Mouse (Mus musculus) gastrocnemius, postnatal 14 days (tissue): ENCODE results near the gene Irak4. TPM values are rescaled to one million over a fixed set of nuclear protein-coding genes. Genes with fewer than 3 reads are reported as not detected.

ENCODE experiments used
- DNase-seq: peaks from one replicate; pipeline ENCODE4 v3.0.0; 2021; ENCODE audit warnings: mixed read lengths
- intact Hi-C: fragments of 180-260 bp; cut with DNase I; formaldehyde crosslinking; loops from one replicate; pipeline ENCODE4 v1.15.1; 2025; ENCODE audit warnings: low total_unique reads
- total RNA-seq, 2 experiments: library from RNA; stranded (reverse); gene quantifications; 2 replicates each; pipeline ENCODE4 v1.2.3; 2021

Gene Irak4
- total RNA-seq, 2 experiments from 2014 or later, result 2.9 to 3.7 TPM

DNA sequence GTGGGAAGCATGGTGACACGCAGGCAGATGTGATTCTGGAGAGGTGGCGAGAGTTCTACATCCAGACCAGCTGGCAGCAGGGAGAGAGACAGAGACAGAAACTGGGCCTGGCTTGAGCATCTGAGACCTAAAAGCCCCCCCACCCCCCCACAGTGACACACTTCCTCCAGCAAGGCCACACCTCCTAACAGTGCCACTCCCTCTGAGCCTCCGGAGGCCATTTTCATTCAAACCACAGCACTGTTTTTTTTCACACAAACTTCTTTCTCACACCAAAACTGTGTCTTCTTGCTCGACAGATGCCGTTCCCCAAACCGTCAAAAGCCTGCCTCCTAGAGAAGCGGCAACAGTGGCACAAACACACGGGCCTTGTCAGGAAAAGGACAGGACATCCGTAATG is 10.1 kb downstream of the Irak4 start:
- DNase-seq, result no peak
- intact Hi-C loops, result loop anchor here (5.0 kb wide), 1 partner anchor 109 kb away; no protein-coding TSS in a partner anchor

DNA sequence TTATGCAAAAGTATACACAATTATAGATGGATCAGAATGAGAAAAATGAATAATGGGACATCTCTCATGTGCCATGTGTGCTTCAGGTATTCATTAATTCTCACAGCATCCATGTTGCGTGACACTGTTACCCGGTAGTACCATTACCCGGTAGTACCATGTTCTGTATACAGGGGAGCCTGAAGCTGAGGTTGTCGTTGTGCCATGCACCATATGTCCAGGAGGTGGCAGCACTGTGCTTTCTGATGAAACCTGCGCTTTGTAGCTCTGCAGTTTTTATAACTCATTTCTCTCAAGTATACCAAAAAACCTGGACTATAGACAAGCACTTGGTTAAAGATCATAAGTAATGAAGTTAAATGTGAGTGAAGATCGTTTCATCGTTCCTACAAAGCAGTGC is 14.0 kb downstream of the Irak4 start:
- peak; percentile 79 for DNase-seq

DNA sequence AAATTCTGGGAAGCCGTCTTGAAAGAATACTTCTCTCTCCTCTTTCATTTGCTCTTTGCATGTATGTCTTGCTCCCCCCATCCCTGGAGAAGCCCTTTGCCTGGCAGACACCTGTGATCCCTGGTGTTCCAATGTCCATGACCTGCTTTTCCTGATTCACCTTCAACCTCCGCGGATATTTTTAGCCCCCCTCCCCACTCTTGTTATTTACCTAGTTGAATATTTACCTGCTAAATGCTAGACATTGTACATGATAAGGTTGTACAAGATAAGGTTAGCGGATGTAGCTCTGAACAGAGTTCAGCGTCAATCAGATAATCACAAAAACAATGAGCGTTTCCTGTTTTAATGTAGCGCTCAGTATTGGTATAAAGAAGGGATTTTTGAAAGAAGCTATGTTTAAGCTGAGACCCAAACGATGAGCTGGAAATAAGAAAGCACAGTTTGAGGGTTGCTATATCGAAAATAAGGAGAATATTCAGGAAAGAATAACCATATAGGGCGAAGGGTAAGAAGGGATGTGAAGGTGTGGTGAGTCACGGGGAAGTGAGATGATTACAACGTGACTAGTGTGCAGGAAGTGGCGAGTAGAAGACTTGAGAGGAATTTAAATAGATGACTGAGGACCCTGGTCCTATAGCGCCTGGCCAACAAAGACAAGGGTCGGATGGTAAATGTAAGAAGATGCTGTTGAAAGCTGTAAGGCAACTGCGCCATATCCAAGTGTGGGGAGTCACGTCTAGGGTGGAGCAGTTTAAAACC is 15.6 kb downstream of the Irak4 start:
- no peak for DNase-seq
- intact Hi-C loops, result no loop called here

More for the DNA sequence above, 14.0 kb downstream of the Irak4 start:
- intact Hi-C loops, result no loop called here

GRCm38 (mm10) chr15:94564909-94565308 is 21.5 kb downstream of the Irak4 start:
- intact Hi-C loops, result no loop called here
- DNase-seq, result no peak

- intact Hi-C loops, result no loop called here
- DNase-seq, result no peak
Observed at GRCm38 (mm10) chr15:94565854-94566253, 22.4 kb downstream of the Irak4 start.

GRCm38 (mm10) chr15:94568496-94569182 is 25.2 kb downstream of the Irak4 start:
- no peak for DNase-seq

DNA sequence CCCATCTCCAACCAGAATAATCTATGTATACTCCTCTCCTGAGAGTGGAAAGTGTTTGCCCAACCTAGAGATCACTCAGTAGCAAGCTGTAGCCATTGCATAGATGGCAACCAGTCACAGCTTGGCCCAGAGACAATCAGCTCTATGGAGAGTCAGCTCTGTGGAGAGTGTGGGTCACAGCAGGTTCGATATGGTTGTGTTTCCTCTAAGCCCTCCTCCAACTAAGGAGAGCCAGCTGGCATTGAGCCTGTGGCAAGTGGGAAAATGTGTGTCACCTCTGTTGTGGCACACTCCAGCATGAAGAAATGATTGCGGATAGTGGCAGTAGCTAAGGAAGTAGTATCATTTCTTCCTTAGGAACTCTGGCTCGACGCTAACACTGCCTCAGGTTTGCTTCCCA is 28.1 kb downstream of the Irak4 start:
- no peak for DNase-seq
- intact Hi-C loops, result no loop called here

More at GRCm38 (mm10) chr15:94568496-94569182, 25.2 kb downstream of the Irak4 start:
- intact Hi-C loops, result no loop called here

- no peak for DNase-seq
- intact Hi-C loops, result no loop called here
Observed at GRCm38 (mm10) chr15:94572746-94573145, 29.3 kb downstream of the Irak4 start.

DNA sequence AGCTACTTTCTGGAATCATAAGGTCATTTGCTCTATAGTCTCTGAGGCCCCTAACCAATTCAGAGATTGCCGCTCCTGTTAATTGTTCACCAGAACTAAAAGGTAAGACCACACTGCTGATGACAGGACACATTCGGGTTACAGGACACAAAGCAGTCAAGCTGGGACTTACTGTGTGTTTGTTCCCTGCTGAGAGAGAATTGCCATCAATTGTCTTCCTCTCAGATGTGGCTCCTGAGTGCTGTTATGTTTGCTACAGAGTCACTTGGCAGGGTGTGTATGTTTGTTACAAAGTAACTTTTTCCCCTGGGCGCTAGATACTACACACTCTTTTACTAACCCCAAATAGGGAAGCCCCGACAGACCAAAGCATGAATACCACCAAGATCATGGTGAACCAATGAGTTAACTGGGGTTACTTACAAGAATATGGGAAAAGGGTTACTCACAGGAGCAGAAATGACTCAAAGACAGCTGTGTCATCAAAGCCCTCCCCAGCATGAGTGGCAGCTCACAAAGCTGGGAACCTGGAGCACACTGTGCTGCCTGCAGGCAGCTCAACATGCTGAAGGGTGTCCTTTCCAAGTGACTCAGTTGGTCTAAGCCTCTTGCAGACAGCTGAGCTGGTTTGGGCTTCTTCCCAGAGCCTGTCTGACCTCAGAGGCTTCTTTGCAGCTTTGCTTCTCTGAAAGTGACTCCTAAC is 31.3 kb downstream of the Irak4 start:
- no peak for DNase-seq

DNA sequence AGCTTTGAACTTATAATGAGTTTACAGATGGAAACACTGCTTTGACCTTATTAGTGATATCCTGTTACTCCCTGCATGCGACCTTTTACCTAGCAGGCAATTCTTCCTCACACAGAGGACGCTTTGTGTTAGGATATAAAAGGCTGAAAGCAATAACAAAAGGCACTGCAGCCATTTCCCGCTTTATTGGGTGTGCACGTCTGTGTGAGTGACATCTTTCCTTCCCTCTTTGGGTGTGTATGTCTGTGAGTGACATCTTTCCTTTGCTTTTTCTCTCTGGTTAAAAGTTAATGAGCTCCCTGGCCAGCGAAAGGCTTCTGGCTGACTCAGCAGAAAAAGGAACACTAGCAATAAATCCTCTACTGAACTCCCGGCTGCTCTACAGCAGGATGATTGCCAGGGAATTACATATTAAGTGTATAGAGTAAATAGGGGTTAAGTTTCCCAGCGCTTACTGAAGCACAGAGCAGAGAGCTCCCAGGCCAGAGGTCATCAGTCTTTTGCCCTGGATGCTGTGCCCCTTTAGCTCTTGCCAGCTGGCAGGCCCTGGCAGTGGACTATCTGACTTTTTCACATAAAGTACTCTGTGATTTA is 38.7 kb downstream of the Irak4 start:
- no peak for DNase-seq
- intact Hi-C loops, result no loop called here

More for the DNA sequence above, 31.3 kb downstream of the Irak4 start:
- intact Hi-C loops, result no loop called here

- intact Hi-C loops, result no loop called here
- DNase-seq, result no peak
Observed at GRCm38 (mm10) chr15:94583153-94583552, 39.7 kb downstream of the Irak4 start.

- no peak for DNase-seq
- intact Hi-C loops, result no loop called here
Observed at GRCm38 (mm10) chr15:94584738-94585137, 41.3 kb downstream of the Irak4 start.

GRCm38 (mm10) chr15:94587826-94588715 is 44.6 kb downstream of the Irak4 start:
- DNase-seq, result no peak
- intact Hi-C loops, result no loop called here

DNA sequence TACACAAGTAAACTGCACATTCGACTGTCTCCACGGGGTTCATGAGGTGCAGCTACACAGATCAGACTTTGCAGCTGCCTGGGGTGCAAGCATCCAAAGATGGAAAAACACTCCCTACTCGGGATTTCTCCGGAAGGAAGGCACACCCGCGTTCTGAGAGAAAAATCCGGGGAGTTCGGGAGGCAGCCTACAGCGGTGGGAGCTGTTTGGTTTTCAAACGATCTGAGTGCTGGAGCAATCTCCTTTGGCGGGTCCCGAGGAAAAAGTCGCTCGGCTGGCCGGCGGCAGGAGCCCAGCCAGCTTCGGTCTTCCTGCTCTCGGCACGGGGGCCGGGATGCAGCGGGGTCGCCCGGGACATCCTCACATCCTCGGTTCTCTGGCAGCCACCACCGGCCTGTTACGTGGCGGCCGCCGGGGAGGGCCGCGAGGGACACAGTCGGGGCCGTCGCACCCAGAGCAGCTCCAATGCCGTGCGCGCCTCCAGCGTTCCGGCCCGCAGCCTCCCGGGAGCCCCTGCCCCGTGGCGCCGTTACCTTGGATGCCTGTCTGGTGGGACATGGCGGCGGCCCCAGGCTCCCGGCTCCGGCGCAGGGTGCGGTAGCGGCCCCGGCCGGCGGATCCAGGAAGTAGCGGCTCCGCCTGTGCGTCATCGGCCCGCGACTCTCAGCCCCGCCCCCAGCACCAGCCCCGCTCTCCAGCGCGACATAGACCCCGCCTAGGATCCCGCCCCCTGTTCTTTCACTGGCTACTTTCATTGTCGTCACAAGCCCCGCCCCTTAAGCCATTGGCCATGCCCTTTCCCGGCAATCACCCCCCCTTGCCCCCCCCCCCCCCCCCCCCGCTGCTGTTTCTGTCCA is 46.0 kb downstream of the Irak4 start, which contains the start of gene Twf1:
TSS of gene Twf1 (minus strand) at position 671 of the 857 bp plus-strand sequence.
- DNase-seq, result peak; percentile 99
- intact Hi-C loops, result no loop called here

- DNase-seq, result no peak
- intact Hi-C loops, result no loop called here
Observed at GRCm38 (mm10) chr15:94590083-94590482, 46.6 kb downstream of the Irak4 start.

- intact Hi-C loops, result no loop called here
- no peak for DNase-seq
Observed at GRCm38 (mm10) chr15:94591356-94591755, 47.9 kb downstream of the Irak4 start.

- DNase-seq, result no peak
- intact Hi-C loops, result no loop called here
Observed at GRCm38 (mm10) chr15:94593586-94593985, 50.1 kb downstream of the Irak4 start.

- no peak for DNase-seq
- intact Hi-C loops, result no loop called here
Observed at GRCm38 (mm10) chr15:94600145-94600707, 56.8 kb downstream of the Irak4 start.
